Comparison of ENCODE assay signal across 13 mouse cellular contexts in genomic region chr3:84731003-84731402, GRCm38 (mm10).
DNase-seq lines count a peak whose midpoint lies in the region; ATAC-seq and TF ChIP-seq lines count a peak whose summit lies in the region.
"Had no signal": no experiment of that assay in that cellular context is flagged by ENCODE, and none has a peak within 500 bp of the region (broad histone marks: within the 10 kb centered on the region; RNA-seq: fewer than 3 reads in every experiment).

No protein-coding gene starts in this region.

- no peak for ATAC-seq in heart, embryonic 11.5 days (replicated peaks; ENCODE audit: insufficient number of reproducible peaks, low FRiP score, low TSS enrichment)
- no peak for ATAC-seq in limb, embryonic 12.5 days (ENCODE audit: insufficient number of reproducible peaks, insufficient read depth, low FRiP score, low TSS enrichment, low read depth)
- peak; percentile 90 for ATAC-seq in stomach, postnatal 0 days (ENCODE audit: low FRiP score, low TSS enrichment)

- whole genome bisulfite sequencing in heart, embryonic 11.5 days (ENCODE audit: insufficient replicate concordance): 41% methylated on average over 5 of the region's 5 CpGs
- WGBS in limb, embryonic 12.5 days: 38% methylated on average over 5 of the region's 5 CpGs
- WGBS in stomach, postnatal 0 days: 40% methylated on average over 5 of the region's 5 CpGs

- peaks cover 2% of the 10 kb centered on the region; the same call in 1 of the 2 replicates for H3K4me1 ChIP-seq in heart, embryonic 11.5 days (ENCODE audit: control insufficient read depth, insufficient read depth, low read length)
- peaks cover 38% of the 10 kb centered on the region for H3K4me1 ChIP-seq in limb, embryonic 12.5 days (replicated peaks)
- H3K4me1 ChIP-seq in stomach, postnatal 0 days (replicated peaks; ENCODE audit: control insufficient read depth, insufficient read depth): no peaks in the 10 kb centered on the region

- no peak overlapping the region for H3K27ac ChIP-seq in heart, embryonic 11.5 days (ENCODE audit: low read depth, low read length)
- H3K27ac ChIP-seq in limb, embryonic 12.5 days: no peak overlapping the region
- no peak overlapping the region for H3K27ac ChIP-seq in stomach, postnatal 0 days (replicated peaks)
- H3K27ac ChIP-seq: heart, embryonic 15.5 days; liver, embryonic 14.5 days had no signal

- no peak overlapping the region for H3K9ac ChIP-seq in heart, embryonic 11.5 days (ENCODE audit: low read depth, low read length)
- no peak overlapping the region for H3K9ac ChIP-seq in limb, embryonic 12.5 days (replicated peaks)
- H3K9ac ChIP-seq in stomach, postnatal 0 days (ENCODE audit: low read length): no peak overlapping the region
- H3K9ac ChIP-seq: liver, embryonic 14.5 days had no signal

- H3K27me3 ChIP-seq in heart, embryonic 11.5 days (ENCODE audit: control insufficient read depth, insufficient read depth, low read length): no peaks in the 10 kb centered on the region
- H3K27me3 ChIP-seq in limb, embryonic 12.5 days: peaks cover 19% of the 10 kb centered on the region; the same call in 1 of the 2 replicates
- no peaks in the 10 kb centered on the region for H3K27me3 ChIP-seq in stomach, postnatal 0 days (ENCODE audit: control insufficient read depth, insufficient read depth, low read length)
- H3K27me3 ChIP-seq: heart, embryonic 15.5 days had no signal

- DNase-seq in heart, adult 11 months: peak; percentile 25
- DNase-seq in right cerebral cortex, adult 2 months (ENCODE audit: low spot score in 2 of 2): peak; percentile 8 to 10
- no peak for DNase-seq in right cerebral cortex, postnatal 14 days
- no peak for DNase-seq in stomach, postnatal 0 days (ENCODE audit: low spot score)
- no peak for DNase-seq in layer of hippocampus, adult 8-10 months (ENCODE audit: low spot score in 2 of 2)
- no peak for DNase-seq in cerebellum, adult 9-10 months
- DNase-seq: adrenal gland, postnatal 14 days; cerebellum, adult 2 months; thymus, adult 18-20 months had no signal

- no peaks in the 10 kb centered on the region for H3K36me3 ChIP-seq in heart, embryonic 11.5 days (ENCODE audit: control insufficient read depth, insufficient read depth, low read length)
- no peaks in the 10 kb centered on the region for H3K36me3 ChIP-seq in limb, embryonic 12.5 days
- no peaks in the 10 kb centered on the region for H3K36me3 ChIP-seq in stomach, postnatal 0 days (ENCODE audit: control insufficient read depth, insufficient read depth, low read length)
- H3K36me3 ChIP-seq: heart, embryonic 15.5 days had no signal

- no peaks in the 10 kb centered on the region for H3K9me3 ChIP-seq in heart, embryonic 11.5 days (replicated peaks; ENCODE audit: control insufficient read depth, low read length)
- no peaks in the 10 kb centered on the region for H3K9me3 ChIP-seq in limb, embryonic 12.5 days
- H3K9me3 ChIP-seq in stomach, postnatal 0 days (ENCODE audit: control insufficient read depth, low read length): no peaks in the 10 kb centered on the region
- H3K9me3 ChIP-seq: heart, embryonic 15.5 days had no signal

- TF ChIP-seq CTCF in stomach, postnatal 0 days (IDR thresholded peaks at IDR 0.05; ENCODE audit: low read depth): no peak

- H3K4me3 ChIP-seq in heart, embryonic 11.5 days (ENCODE audit: low read depth, low read length): no peak overlapping the region
- no peak overlapping the region for H3K4me3 ChIP-seq in limb, embryonic 12.5 days (replicated peaks)
- H3K4me3 ChIP-seq in stomach, postnatal 0 days (ENCODE audit: low read depth, low read length): no peak overlapping the region

- no peak for TF ChIP-seq EP300 in stomach, postnatal 0 days (optimal IDR thresholded peaks at IDR 0.05)

- H3K4me2 ChIP-seq in heart, embryonic 11.5 days: no peak overlapping the region
- peak overlapping the region; percentile 67 for H3K4me2 ChIP-seq in limb, embryonic 12.5 days
- no peak overlapping the region for H3K4me2 ChIP-seq in stomach, postnatal 0 days (replicated peaks; ENCODE audit: low read depth)

Comparison
In these comparisons a context has a peak if more than half of its experiments do, and no peak if none do; other contexts are left out.
1. DNase-seq: peak in heart, adult 11 months (single experiment) and right cerebral cortex, adult 2 months (2 of 2); none in right cerebral cortex, postnatal 14 days (single experiment), stomach, postnatal 0 days (single experiment), layer of hippocampus, adult 8-10 months (0 of 2) and cerebellum, adult 9-10 months (single experiment).